Mouse (Mus musculus) hindbrain, embryonic 16.5 days (tissue): ENCODE data around the gene Tmc4. TPM values are rescaled to one million over a fixed set of nuclear protein-coding genes. Genes with fewer than 3 reads are reported as not detected.

Source experiments
- ATAC-seq: fragments of 200-750 bp; cut with Nextera tagmentation; 2 replicates; pipeline ENCODE4 v1.8.0; 2017; ENCODE audit warnings: moderate TSS enrichment, moderate library complexity
- H3K27ac ChIP-seq: fragments of 300-500 bp; sonication (generic); 2 replicates; pipeline ENCODE4 v1.5.1; 2014; ENCODE audit warnings: low read depth, mild to moderate bottlenecking, control low read depth, low read length, moderate library complexity
- H3K27me3 ChIP-seq: fragments of 300-500 bp; sonication (generic); replicated peaks from 2 replicates; pipeline ENCODE4 v1.6.1; 2014; ENCODE audit warnings: low read length; ENCODE audit not compliant: control insufficient read depth, insufficient read depth
- H3K36me3 ChIP-seq: fragments of 300-500 bp; sonication (generic); 2 replicates; pipeline ENCODE4 v1.6.1; 2014; ENCODE audit warnings: mild to moderate bottlenecking, low read length, moderate library complexity, mixed read lengths; ENCODE audit not compliant: control insufficient read depth, insufficient read depth
- H3K4me1 ChIP-seq: fragments of 300-500 bp; sonication (generic); 2 replicates; pipeline ENCODE4 v1.6.1; 2014; ENCODE audit warnings: low read depth, low read length; ENCODE audit not compliant: control insufficient read depth, insufficient read depth
- H3K4me2 ChIP-seq: fragments of 300-500 bp; sonication (generic); 2 replicates; pipeline ENCODE4 v1.6.1; 2014; ENCODE audit warnings: mild to moderate bottlenecking, low read length, control low read depth, moderate library complexity
- H3K4me3 ChIP-seq: fragments of 300-500 bp; sonication (generic); 2 replicates; pipeline ENCODE4 v1.5.1; 2014; ENCODE audit warnings: mild to moderate bottlenecking, low read length, control low read depth, moderate library complexity
- H3K9ac ChIP-seq: fragments of 300-500 bp; sonication (generic); 2 replicates; pipeline ENCODE4 v1.6.1; 2014; ENCODE audit warnings: low read depth, mild to moderate bottlenecking, control low read depth, low read length, moderate library complexity
- H3K9me3 ChIP-seq: fragments of 300-500 bp; sonication (generic); 2 replicates; pipeline ENCODE4 v1.6.1; 2014; ENCODE audit warnings: mild to moderate bottlenecking, low read length, moderate library complexity; ENCODE audit not compliant: control insufficient read depth
- WGBS: fragments of 180-500 bp; shearing (Covaris S2); extraction: QIAGEN DNeasy Blood & Tissue Kit; methylation state at CpG from one replicate; pipeline ENCODE4 v1.1.7; 2014; 5-methylcytosine and 5-hydroxymethylcytosine counted together
- polyA plus RNA-seq: library from polyadenylated mRNA; unstranded; fragments of >200 nt; fragmentation: Nextera tagmentation; extraction: Ambion mirVana; gene quantifications from 2 replicates; pipeline ENCODE4 v1.2.1, GENCODE M21; 2015

Gene Tmc4
- polyA plus RNA-seq, 1 experiment from 2014 or later = 3.8 TPM

GRCm38 (mm10) chr7:3646641-3647040 is 30.7 kb downstream of the Tmc4 start:
- peak overlapping the region; percentile 96 for H3K9ac ChIP-seq
- WGBS = 61% methylated on average over 4 of the region's 4 CpGs
- H3K36me3 ChIP-seq = peaks cover 14% of the 10 kb centered on the region
- no peaks in the 10 kb centered on the region for H3K9me3 ChIP-seq
- peaks cover 33% of the 10 kb centered on the region for H3K4me1 ChIP-seq
- peak overlapping the region; percentile 89 for H3K4me2 ChIP-seq
- no peaks in the 10 kb centered on the region for H3K27me3 ChIP-seq
- H3K27ac ChIP-seq = no peak overlapping the region
- ATAC-seq = no peak
- H3K4me3 ChIP-seq = peak overlapping the region; percentile 92

DNA sequence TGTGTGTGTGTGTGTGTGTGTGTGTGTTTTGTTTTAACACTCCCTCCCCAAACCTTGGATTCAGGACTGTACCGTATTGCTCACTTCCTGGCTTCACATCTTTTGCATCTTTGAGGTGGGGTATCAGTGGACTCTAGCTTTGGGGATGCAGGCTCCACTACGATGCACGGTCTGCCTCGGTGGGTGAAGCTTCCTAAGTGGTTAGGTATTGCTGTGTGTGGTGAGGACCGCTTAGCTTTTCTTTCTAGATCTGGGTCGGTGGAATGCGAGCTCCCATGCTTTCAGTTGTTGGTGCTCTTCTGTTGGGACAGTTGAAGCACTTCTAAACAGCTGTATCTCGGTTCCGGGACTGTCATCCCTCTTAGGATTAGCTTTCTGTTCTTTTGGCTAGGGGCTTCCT is 31.2 kb downstream of the Tmc4 start:
- Histone ChIP-seq H3K9ac (peak overlapping the region; percentile 96), H3K9me3 (no peaks in the 10 kb centered on the region), H3K4me3 (peak overlapping the region; percentile 92), H3K4me1 (peaks cover 33% of the 10 kb centered on the region), H3K27ac (no peak overlapping the region), H3K4me2 (peak overlapping the region; percentile 89), H3K27me3 (no peaks in the 10 kb centered on the region), H3K36me3 (peaks cover 13% of the 10 kb centered on the region)
- ATAC-seq = no peak
- WGBS = 23% methylated on average over 9 of the region's 9 CpGs

- Histone ChIP-seq H3K36me3 (peaks cover 13% of the 10 kb centered on the region), H3K9ac (peak overlapping the region; percentile 96), H3K27ac (peak overlapping the region; percentile 96), H3K9me3 (no peaks in the 10 kb centered on the region), H3K4me2 (peak overlapping the region; percentile 89), H3K4me3 (peak overlapping the region; percentile 92), H3K27me3 (no peaks in the 10 kb centered on the region), H3K4me1 (peaks cover 33% of the 10 kb centered on the region)
- ATAC-seq = no peak; the same call in 1 of the 2 replicates
- WGBS = under 1% methylated on average over 52 of the region's 58 CpGs
Observed at GRCm38 (mm10) chr7:3645488-3646025, 31.8 kb downstream of the Tmc4 start.

GRCm38 (mm10) chr7:3644672-3645487 is 32.5 kb downstream of the Tmc4 start, which contains the start of gene Cnot3:
TSS of gene Cnot3 (plus strand) at chr7:3645268.
- H3K27ac ChIP-seq = peak within 1 kb of the TSS; percentile 96
- H3K4me2 ChIP-seq = peak within 1 kb of the TSS; percentile 89
- H3K9ac ChIP-seq = peak within 1 kb of the TSS; percentile 96
- H3K27me3 ChIP-seq = no peaks in the 10 kb centered on the region
- H3K36me3 ChIP-seq = peaks cover 11% of the 10 kb centered on the region
- under 1% methylated on average over 56 of the region's 58 CpGs for WGBS
- ATAC-seq = peak; percentile 98
- no peaks in the 10 kb centered on the region for H3K9me3 ChIP-seq
- peak within 1 kb of the TSS; percentile 92 for H3K4me3 ChIP-seq
- H3K4me1 ChIP-seq = peaks cover 33% of the 10 kb centered on the region

DNA sequence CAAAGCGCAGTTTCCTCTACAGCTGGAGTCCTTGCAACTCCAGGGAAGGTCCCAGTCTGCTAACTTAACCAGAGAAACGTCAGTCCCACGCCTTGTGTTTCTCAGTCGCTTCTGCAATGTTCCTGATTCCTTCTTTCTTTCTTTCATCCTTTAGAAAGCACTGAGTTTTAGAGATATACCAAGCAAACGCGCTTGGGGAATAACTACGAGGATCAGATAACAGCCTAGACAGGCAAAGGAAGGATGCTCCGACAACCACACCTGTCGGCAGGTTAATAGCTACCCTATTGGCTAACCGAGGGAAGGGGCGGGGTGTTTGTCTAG is 33.0 kb downstream of the Tmc4 start:
- ATAC-seq = no peak
- H3K9ac ChIP-seq = 0 out of 2 replicates have a peak overlapping the region, but pooled peaks have one; percentile 11
- H3K27me3 ChIP-seq = no peaks in the 10 kb centered on the region
- WGBS = 1% methylated on average over 11 of the region's 11 CpGs
- H3K9me3 ChIP-seq = no peaks in the 10 kb centered on the region
- peaks cover 33% of the 10 kb centered on the region for H3K4me1 ChIP-seq
- peaks cover 11% of the 10 kb centered on the region for H3K36me3 ChIP-seq
- peak overlapping the region; percentile 64 for H3K4me2 ChIP-seq
- no peak overlapping the region for H3K27ac ChIP-seq
- peak overlapping the region; percentile 92 for H3K4me3 ChIP-seq

GRCm38 (mm10) chr7:3643843-3644242 is 33.5 kb downstream of the Tmc4 start:
- ATAC-seq = no peak
- WGBS = 23% methylated on average over 9 of the region's 9 CpGs
- Histone ChIP-seq H3K4me1 (peaks cover 33% of the 10 kb centered on the region), H3K36me3 (peaks cover 14% of the 10 kb centered on the region), H3K27ac (no peak overlapping the region), H3K4me3 (peak overlapping the region; percentile 92), H3K9me3 (no peaks in the 10 kb centered on the region), H3K4me2 (peak overlapping the region; percentile 64), H3K27me3 (no peaks in the 10 kb centered on the region), H3K9ac (no peak overlapping the region)

DNA sequence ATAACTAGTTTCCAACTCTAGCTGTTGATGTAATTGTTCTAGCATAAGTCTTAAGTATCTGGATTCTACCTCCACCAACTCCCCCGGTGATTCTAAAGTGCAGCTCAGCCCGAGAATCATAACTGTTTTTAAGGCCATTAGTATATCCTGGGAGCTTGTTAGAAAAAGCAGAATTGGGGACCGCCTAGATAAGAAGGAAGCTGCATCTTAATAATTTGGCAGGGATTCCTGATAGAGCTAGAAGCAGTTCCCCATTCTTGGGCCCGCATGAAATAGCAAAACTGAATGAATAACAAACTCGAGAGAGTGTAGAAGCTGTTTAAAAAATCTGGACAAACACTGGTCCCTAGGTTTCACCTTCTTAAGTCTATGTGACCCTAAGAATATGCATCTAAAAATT is 33.9 kb downstream of the Tmc4 start:
- peaks cover 18% of the 10 kb centered on the region for H3K36me3 ChIP-seq
- H3K27ac ChIP-seq = no peak overlapping the region
- H3K9ac ChIP-seq = no peak overlapping the region
- peak overlapping the region; percentile 64 for H3K4me2 ChIP-seq
- ATAC-seq = no peak
- WGBS = 67% methylated on average over 5 of the region's 5 CpGs
- H3K27me3 ChIP-seq = no peaks in the 10 kb centered on the region
- peaks cover 28% of the 10 kb centered on the region for H3K4me1 ChIP-seq
- no peaks in the 10 kb centered on the region for H3K9me3 ChIP-seq
- no peak overlapping the region for H3K4me3 ChIP-seq

GRCm38 (mm10) chr7:3630478-3630815 is 46.9 kb downstream of the Tmc4 start:
- H3K4me3 ChIP-seq = peak overlapping the region; percentile 62
- peaks cover 12% of the 10 kb centered on the region; the same call in 1 of the 2 replicates for H3K36me3 ChIP-seq
- H3K27ac ChIP-seq = no peak overlapping the region
- 58% methylated on average over 3 of the region's 3 CpGs for WGBS
- no peaks in the 10 kb centered on the region for H3K9me3 ChIP-seq
- peaks cover 25% of the 10 kb centered on the region for H3K4me1 ChIP-seq
- ATAC-seq = peak; percentile 6; the same call in 1 of the 2 replicates
- H3K27me3 ChIP-seq = no peaks in the 10 kb centered on the region
- H3K9ac ChIP-seq = peak overlapping the region; percentile 76
- H3K4me2 ChIP-seq = peak overlapping the region; percentile 97
